Mouse (Mus musculus) lung, postnatal 0 days (tissue): ENCODE results near the gene March9. TPM values are rescaled to one million over a fixed set of nuclear protein-coding genes. Genes with fewer than 3 reads are reported as not detected.

Experiments
- ATAC-seq: fragments of 200-750 bp; cut with Nextera tagmentation; 2 replicates; pipeline ENCODE4 v1.8.0; 2017; ENCODE audit warnings: moderate library complexity
- DNase-seq: peaks from one replicate; pipeline ENCODE4 v3.0.0-alpha.2; 2016; ENCODE audit warnings: low spot score
- H3K27ac ChIP-seq: fragments of 300-500 bp; sonication (generic); 2 replicates; pipeline ENCODE4 v1.5.1; 2014; ENCODE audit warnings: antibody characterized with exemption, mild to moderate bottlenecking, low read length, mixed read lengths
- H3K27me3 ChIP-seq: fragments of 300-500 bp; sonication (generic); replicated peaks from 2 replicates; pipeline ENCODE4 v1.6.1; 2014; ENCODE audit warnings: low read length, mixed read lengths; ENCODE audit not compliant: insufficient read depth
- H3K36me3 ChIP-seq: fragments of 300-500 bp; sonication (generic); 2 replicates; pipeline ENCODE4 v1.6.1; 2014; ENCODE audit warnings: low read length, mixed read lengths; ENCODE audit not compliant: insufficient read depth
- H3K4me1 ChIP-seq: fragments of 300-500 bp; sonication (generic); 2 replicates; pipeline ENCODE4 v1.6.1; 2014; ENCODE audit warnings: antibody characterized with exemption, low read depth, low read length, mixed read lengths; ENCODE audit not compliant: insufficient read depth
- H3K4me2 ChIP-seq: fragments of 300-500 bp; sonication (generic); replicated peaks from 2 replicates; pipeline ENCODE4 v1.6.1; 2014; ENCODE audit warnings: low read depth, mild to moderate bottlenecking, low read length, moderate library complexity, mixed read lengths
- H3K4me3 ChIP-seq: fragments of 300-500 bp; sonication (generic); 2 replicates; pipeline ENCODE4 v1.5.1; 2014; ENCODE audit warnings: low read depth, low read length
- H3K9ac ChIP-seq: fragments of 300-500 bp; sonication (generic); replicated peaks from 2 replicates; pipeline ENCODE4 v1.6.1; 2014; ENCODE audit warnings: low read depth, mild to moderate bottlenecking
- H3K9me3 ChIP-seq: fragments of 300-500 bp; sonication (generic); 2 replicates; pipeline ENCODE4 v1.6.1; 2016; ENCODE audit warnings: low read length, mixed read lengths
- CTCF ChIP-seq: IDR thresholded peaks from 2 replicates; pipeline ENCODE4 v1.5.1; 2016; ENCODE audit warnings: antibody characterized with exemption, mild to moderate bottlenecking
- EP300 ChIP-seq: IDR thresholded peaks from 2 replicates; pipeline ENCODE4 v1.6.1; 2016; ENCODE audit warnings: antibody characterized with exemption, mild to moderate bottlenecking, control low read depth
- WGBS: fragments of 180-500 bp; shearing (Covaris S2); extraction: QIAGEN DNeasy Blood & Tissue Kit; methylation state at CpG from one replicate; pipeline ENCODE4 v1.1.7; 2014; 5-methylcytosine and 5-hydroxymethylcytosine counted together
- polyA plus RNA-seq: library from polyadenylated mRNA; unstranded; fragments of >200 nt; fragmentation: Nextera tagmentation; extraction: Ambion mirVana; gene quantifications from 2 replicates; pipeline ENCODE4 v1.2.1, GENCODE M21; 2015

The March9 gene
- 0.63 and 0.86 TPM in 2 replicates for polyA plus RNA-seq

DNA sequence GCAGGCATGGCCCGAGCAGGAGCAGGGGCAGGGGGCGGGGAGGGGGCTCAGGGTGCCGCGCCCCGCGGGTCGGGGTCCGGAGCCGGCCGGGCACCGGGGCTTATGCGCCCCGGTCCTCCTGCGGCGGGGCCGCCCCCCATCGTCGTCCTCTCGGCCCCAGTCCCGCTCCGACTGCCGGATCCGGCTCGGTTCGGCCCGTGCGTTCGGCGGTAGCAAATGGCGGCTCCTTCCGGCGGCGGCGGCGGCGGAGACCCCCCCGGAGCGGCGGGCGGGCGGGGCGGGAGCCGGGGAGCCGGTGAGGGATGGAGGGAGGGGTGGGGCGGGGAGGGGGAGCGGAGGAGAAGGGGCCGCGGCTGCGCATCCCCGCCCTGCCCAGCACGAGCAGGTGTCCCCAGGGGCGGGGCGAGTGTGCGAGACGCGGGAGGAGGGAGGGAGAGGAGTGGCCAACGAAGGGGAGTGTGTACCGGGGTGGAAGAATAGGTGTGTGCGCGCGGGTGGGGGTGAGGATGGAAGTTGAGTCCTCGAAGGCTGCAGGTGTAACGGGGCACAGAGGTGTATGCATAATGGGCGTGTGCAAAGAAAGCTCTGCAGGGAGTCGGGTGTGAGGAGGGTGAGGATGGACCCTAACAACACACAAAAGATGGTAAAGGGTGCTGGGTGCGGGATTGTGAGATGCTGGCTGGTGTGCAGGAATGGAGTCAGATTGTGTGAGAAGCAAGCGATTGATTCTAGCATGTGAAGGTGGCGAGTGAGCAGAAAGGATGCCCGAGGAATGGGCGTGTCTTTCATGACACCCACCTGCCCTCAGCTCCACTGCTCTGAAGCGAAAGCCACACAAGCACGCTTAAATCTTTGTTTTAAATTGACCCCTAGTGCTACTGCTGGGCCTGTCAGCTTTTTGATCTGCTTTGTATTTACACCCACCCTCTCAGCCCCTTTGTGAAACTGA lies at the start of gene March9:
March9 (minus strand) TSS at position 217 of the 949 bp plus-strand sequence.
- no peaks in the 10 kb centered on the region for H3K9me3 ChIP-seq
- peak within 1 kb of the TSS; percentile 70 for H3K4me3 ChIP-seq
- H3K27ac ChIP-seq, result no peak within 1 kb of the TSS
- peak within 1 kb of the TSS; percentile 100 for H3K4me2 ChIP-seq
- 3% methylated on average over 51 of the region's 72 CpGs for WGBS
- peak; percentile 84 for DNase-seq
- H3K36me3 ChIP-seq, result 0 out of 2 replicates have a peak, but pooled peaks cover 2% of the 10 kb centered on the region
- peak; percentile 23 for ATAC-seq
- H3K27me3 ChIP-seq, result 0 out of 2 replicates have a peak, but pooled peaks cover 7% of the 10 kb centered on the region
- H3K4me1 ChIP-seq, result peaks cover 6% of the 10 kb centered on the region; the same call in 1 of the 2 replicates
- peak within 1 kb of the TSS; percentile 39; the same call in 1 of the 2 replicates for H3K9ac ChIP-seq
- TF ChIP-seq EP300 (no peak), CTCF (no peak)

DNA sequence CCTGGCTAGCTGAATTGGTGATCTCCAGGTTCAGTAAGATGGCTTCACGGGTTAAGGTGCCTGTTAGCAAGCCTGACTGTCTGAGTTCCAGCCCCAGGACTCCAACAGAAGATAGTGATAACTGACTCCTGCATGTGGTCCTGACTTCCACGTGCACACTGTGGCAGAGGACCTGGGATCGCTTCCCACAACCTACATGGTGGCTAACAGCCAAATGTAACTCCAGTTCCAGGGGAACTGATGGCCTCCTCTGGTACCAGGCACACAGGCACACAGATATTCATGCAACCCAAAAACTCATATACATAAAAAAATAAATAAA lies 48.2 kb upstream of the March9 start:
- Histone ChIP-seq H3K4me2 (no peak overlapping the region), H3K4me1 (no peaks in the 10 kb centered on the region), H3K4me3 (no peak overlapping the region), H3K9ac (no peak overlapping the region), H3K27ac (no peak overlapping the region), H3K36me3 (peaks cover 10% of the 10 kb centered on the region; the same call in 1 of the 2 replicates), H3K9me3 (no peaks in the 10 kb centered on the region), H3K27me3 (no peaks in the 10 kb centered on the region)
- TF ChIP-seq CTCF (no peak), EP300 (no peak)
- 67% methylated on average over 3 of the region's 3 CpGs for WGBS
- ATAC-seq, result no peak
- no peak for DNase-seq

DNA sequence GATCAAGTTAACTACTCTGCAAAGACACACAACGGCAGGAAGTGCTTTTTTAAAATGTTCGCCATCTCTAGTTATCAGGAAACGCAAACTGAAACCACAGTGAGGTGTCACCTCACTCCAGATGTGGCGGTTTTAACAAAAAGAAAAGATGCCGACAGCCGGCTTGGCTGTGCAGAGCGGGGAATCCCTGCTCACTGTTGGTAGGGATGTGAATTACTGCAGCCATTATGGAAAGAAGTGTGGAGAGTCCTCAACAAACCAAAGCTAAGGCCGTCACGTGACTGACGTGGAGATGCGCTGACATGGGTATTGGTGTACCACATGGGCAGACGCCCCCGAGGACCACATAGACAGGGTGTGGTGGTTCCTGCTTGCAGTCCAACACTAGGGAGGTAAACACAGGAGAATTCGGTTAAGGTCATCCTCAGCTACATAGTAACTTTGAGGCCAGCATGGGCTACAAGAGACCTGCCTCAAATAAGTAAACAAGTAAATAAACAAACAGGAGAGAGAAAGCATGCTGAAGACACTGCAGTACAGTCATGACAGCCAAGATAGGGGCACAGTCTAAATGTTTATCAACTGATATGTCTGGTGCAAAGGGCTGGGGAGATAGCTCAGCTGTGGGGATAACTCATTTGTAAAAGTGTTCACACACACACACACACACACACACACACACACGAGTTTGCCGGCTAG lies 47.7 kb upstream of the March9 start:
- Histone ChIP-seq H3K27me3 (no peaks in the 10 kb centered on the region), H3K4me3 (no peak overlapping the region), H3K9me3 (no peaks in the 10 kb centered on the region), H3K4me2 (no peak overlapping the region), H3K27ac (no peak overlapping the region), H3K9ac (no peak overlapping the region), H3K4me1 (no peaks in the 10 kb centered on the region), H3K36me3 (peaks cover 8% of the 10 kb centered on the region; the same call in 1 of the 2 replicates)
- TF ChIP-seq CTCF (no peak), EP300 (no peak)
- no peak for DNase-seq
- WGBS, result 79% methylated on average over 16 of the region's 16 CpGs
- no peak for ATAC-seq

GRCm38 (mm10) chr10:127103631-127104030 lies 43.6 kb upstream of the March9 start:
- WGBS, result 47% methylated on average over 7 of the region's 7 CpGs
- H3K4me3 ChIP-seq, result no peak overlapping the region

GRCm38 (mm10) chr10:127101151-127101550 lies 41.2 kb upstream of the March9 start:
- Histone ChIP-seq H3K9me3 (no peaks in the 10 kb centered on the region), H3K4me1 (no peaks in the 10 kb centered on the region), H3K27me3 (no peaks in the 10 kb centered on the region), H3K27ac (no peak overlapping the region), H3K36me3 (peaks cover 21% of the 10 kb centered on the region; the same call in 1 of the 2 replicates), H3K9ac (no peak overlapping the region), H3K4me3 (no peak overlapping the region), H3K4me2 (no peak overlapping the region)
- DNase-seq (no peak), ATAC-seq (no peak)
- TF ChIP-seq CTCF (no peak), EP300 (no peak)
- WGBS, result 78% methylated on average over 6 of the region's 6 CpGs

More at GRCm38 (mm10) chr10:127103631-127104030, 43.6 kb upstream of the March9 start:
- peaks cover 11% of the 10 kb centered on the region; the same call in 1 of the 2 replicates for H3K36me3 ChIP-seq
- no peaks in the 10 kb centered on the region for H3K9me3 ChIP-seq
- H3K27ac ChIP-seq, result no peak overlapping the region
- H3K27me3 ChIP-seq, result no peaks in the 10 kb centered on the region
- no peak overlapping the region for H3K4me2 ChIP-seq
- H3K9ac ChIP-seq, result no peak overlapping the region
- DNase-seq (no peak), ATAC-seq (no peak)
- H3K4me1 ChIP-seq, result no peaks in the 10 kb centered on the region
- no peak for TF ChIP-seq EP300
- no peak for TF ChIP-seq CTCF

GRCm38 (mm10) chr10:127100414-127100813 lies 40.4 kb upstream of the March9 start:
- no peaks in the 10 kb centered on the region for H3K27me3 ChIP-seq
- no peak overlapping the region for H3K27ac ChIP-seq
- 64% methylated on average over 8 of the region's 8 CpGs for WGBS
- no peaks in the 10 kb centered on the region for H3K9me3 ChIP-seq
- H3K4me2 ChIP-seq, result no peak overlapping the region
- no peak for DNase-seq
- no peaks in the 10 kb centered on the region for H3K4me1 ChIP-seq
- TF ChIP-seq EP300 (no peak), CTCF (no peak)
- H3K36me3 ChIP-seq, result peaks cover 24% of the 10 kb centered on the region
- no peak for ATAC-seq
- no peak overlapping the region for H3K9ac ChIP-seq
- no peak overlapping the region for H3K4me3 ChIP-seq
